Mouse (Mus musculus) cortical plate, adult 2 months (tissue): ENCODE results near the gene Atg9b. TPM values are rescaled to one million over a fixed set of nuclear protein-coding genes. Genes with fewer than 3 reads are reported as not detected.

ENCODE experiments used
- H3K27ac ChIP-seq: fragments of 200-500 bp; 2 replicates; pipeline ENCODE4 v1.5.1; 2012; ENCODE audit warnings: low read length, control low read depth, inconsistent platforms; ENCODE audit not compliant: insufficient read depth
- H3K4me1 ChIP-seq: fragments of 200-500 bp; 2 replicates; pipeline ENCODE4 v1.6.1; 2011; ENCODE audit warnings: low read length; ENCODE audit not compliant: control insufficient read depth, insufficient read depth
- H3K4me3 ChIP-seq: fragments of 200-500 bp; 2 replicates; pipeline ENCODE4 v1.5.1; 2011; ENCODE audit warnings: mild to moderate bottlenecking, low read length, control low read depth; ENCODE audit not compliant: insufficient read depth
- CTCF ChIP-seq: fragments of 200-500 bp; IDR thresholded peaks from 2 replicates; pipeline ENCODE4 v1.5.1; 2011; ENCODE audit warnings: mild to moderate bottlenecking, control low read depth, low read length; ENCODE audit not compliant: insufficient read depth; ENCODE audit errors: extremely low read depth
- POLR2A ChIP-seq: fragments of 200-500 bp; IDR thresholded peaks from 2 replicates; pipeline ENCODE4 v1.6.1; 2011; ENCODE audit warnings: mild to moderate bottlenecking, low read length, control low read depth; ENCODE audit not compliant: insufficient read depth; ENCODE audit errors: extremely low read depth
- polyA plus RNA-seq: library from polyadenylated mRNA; depleted of rRNA; stranded (reverse); fragments of >200 nt; gene quantifications from 2 replicates; pipeline ENCODE4 v1.2.3, GENCODE M21; 2012; rRNA removed

The Atg9b gene
- polyA plus RNA-seq, 1 experiment, result 4.1 TPM

DNA sequence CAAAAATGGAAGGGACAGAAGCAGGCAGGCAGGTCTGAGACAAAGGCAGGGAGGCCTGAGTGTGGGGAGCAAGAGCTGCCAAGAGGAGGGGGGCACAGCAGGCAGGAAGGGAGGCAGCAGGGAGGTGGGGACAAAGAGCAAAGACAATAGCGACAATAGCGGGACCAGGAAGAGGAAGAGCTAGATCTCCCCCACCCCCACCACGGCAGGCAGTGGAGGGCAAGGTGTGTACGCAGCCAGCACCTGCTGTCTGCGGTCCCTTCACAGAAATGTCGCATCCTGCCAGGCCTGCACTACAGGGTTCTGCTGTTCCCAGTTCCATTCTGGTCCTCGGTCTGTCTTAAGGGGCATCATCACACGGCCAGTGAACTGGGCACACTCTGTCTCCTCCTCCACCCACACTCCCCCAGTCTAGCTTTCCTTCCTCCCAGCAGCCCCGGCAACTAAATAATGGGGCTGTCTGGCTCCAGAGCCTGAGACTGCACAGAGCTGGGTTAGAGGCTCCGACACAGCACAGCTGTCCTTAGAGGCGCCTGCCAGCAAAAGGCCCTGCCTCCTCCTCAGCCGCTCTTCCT, 47.4 kb downstream of the Atg9b start:
- TF ChIP-seq CTCF (no peak), POLR2A (no peak)
- 0 out of 2 replicates have a peak, but pooled peaks cover 2% of the 10 kb centered on the region for H3K4me1 ChIP-seq
- no peak overlapping the region for H3K27ac ChIP-seq
- no peak overlapping the region for H3K4me3 ChIP-seq

DNA sequence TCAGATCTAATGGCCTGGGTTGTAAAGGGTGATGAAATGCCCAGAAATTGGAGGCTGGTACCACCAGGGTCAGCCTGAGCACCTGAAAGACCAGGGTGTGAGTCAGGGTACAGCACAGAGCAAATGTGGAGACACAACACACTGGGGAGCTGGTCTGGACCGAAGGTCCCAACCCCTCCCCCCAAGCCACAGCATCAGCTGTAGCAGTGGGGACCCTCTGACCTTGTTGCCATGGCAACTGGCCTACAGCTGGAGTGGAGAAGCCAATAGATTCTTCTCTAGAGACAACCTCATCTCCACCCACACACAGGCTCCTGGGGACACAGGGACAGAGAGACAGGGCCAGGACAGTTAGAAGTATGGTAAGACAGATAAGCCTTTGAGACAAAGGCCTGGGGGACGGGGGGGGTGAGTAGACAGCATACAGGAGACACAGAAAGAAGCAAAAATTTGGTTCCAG, 47.9 kb downstream of the Atg9b start:
- TF ChIP-seq POLR2A (no peak), CTCF (no peak)
- Histone ChIP-seq H3K27ac (no peak overlapping the region), H3K4me1 (0 out of 2 replicates have a peak, but pooled peaks cover 2% of the 10 kb centered on the region), H3K4me3 (no peak overlapping the region)

DNA sequence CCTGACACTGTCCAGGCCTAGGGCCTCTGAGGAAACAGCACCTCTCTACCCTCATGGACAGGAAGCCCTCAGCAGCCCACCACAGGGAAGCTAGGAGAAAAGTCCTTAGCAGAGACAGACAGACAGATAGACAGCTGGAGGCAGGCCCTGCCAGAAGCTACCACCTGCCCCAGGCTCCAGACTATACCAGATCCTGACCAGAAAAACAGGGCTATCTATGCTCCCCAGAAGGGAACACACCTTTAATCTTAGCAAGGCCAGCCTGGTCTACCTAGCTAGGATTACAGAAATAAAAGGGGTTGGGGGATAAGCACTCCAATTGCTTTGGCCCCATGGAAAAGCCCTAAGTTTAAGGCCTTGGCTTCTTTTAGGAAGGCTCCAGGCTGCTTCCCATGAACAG, 48.6 kb downstream of the Atg9b start:
- no peak for TF ChIP-seq POLR2A
- H3K4me1 ChIP-seq, result no peaks in the 10 kb centered on the region
- no peak overlapping the region for H3K4me3 ChIP-seq
- H3K27ac ChIP-seq, result no peak overlapping the region

DNA sequence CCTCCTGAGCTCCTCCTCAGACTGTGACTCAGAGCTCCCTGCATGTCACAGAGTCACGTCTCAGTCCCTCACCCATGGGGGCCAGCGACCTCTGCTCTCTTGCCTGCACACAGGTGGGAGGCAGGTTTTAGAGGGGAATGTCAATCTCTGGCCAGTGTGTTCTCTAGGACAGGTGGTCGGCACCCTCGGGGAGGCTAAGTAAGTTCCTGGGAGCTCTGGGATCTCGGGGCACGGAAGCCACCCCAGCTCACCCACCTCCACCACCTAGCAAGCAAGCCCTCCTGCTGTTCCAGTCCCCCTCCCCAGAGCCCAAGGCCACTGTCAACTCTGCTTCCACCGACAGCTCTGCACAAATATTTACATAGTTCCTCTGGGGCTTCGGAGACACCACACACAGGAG, 49.0 kb downstream of the Atg9b start:
- no peak overlapping the region for H3K4me3 ChIP-seq
- no peak overlapping the region for H3K27ac ChIP-seq
- no peaks in the 10 kb centered on the region for H3K4me1 ChIP-seq
- TF ChIP-seq POLR2A (no peak), CTCF (no peak)

DNA sequence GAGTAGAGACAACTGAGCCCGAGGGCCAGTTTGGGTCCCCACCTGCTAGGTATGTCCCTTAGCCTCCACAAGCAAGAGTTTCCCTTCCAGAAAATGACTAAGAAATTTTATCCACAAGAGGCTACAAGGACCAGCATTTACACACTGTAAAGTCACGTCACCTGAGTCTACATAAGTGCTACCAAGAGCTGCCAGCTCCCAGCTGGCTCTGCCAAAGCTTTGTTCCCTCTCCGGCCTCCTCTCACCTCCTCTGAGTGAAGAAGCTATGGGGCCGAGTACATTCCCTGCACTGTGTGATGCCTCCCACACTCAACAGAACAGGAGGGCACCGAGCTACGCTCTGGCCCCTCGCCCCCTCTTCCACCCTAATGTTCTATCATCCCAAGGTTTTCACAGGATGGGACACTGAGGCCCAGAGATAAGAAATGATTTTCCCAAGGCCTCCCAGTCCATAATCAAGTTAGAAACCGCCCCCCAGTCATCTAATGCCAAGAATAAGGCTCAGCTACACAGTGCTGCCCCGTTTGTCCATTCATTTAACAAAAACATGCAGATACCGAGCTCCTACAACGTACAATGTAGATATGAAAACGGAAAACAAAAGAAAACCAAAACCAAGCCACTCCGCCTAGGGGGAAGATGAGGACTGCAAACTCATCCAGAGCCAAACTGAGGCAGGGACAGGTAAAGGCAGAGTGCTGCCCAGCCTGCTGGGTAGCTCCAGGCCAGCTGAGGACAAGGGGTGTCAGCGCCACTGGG, 49.6 kb downstream of the Atg9b start:
- Histone ChIP-seq H3K4me1 (no peaks in the 10 kb centered on the region), H3K27ac (no peak overlapping the region), H3K4me3 (no peak overlapping the region)
- TF ChIP-seq CTCF (no peak), POLR2A (no peak)

DNA sequence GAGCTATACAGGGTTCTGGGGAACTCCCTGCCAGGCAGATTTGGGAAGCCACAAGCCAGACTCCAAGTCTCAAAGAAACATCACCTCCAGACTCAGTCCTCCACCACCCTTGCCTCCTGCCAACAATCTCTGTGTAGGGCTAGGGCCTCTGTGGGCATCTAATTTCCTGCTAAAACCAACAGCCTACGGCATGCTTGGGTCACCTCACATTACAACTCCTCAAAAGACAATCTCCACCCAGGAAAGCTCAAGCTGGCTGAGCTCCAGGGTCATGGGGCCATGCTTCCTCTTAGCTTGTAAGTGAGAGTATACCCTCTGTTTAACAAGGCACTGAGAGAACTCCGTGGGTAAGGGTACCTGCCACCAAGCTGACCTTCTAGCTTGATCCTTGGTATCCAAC, 54.1 kb downstream of the Atg9b start:
- Histone ChIP-seq H3K4me1 (no peaks in the 10 kb centered on the region), H3K27ac (no peak overlapping the region), H3K4me3 (no peak overlapping the region)
- TF ChIP-seq CTCF, result no peak
- no peak for TF ChIP-seq POLR2A

DNA sequence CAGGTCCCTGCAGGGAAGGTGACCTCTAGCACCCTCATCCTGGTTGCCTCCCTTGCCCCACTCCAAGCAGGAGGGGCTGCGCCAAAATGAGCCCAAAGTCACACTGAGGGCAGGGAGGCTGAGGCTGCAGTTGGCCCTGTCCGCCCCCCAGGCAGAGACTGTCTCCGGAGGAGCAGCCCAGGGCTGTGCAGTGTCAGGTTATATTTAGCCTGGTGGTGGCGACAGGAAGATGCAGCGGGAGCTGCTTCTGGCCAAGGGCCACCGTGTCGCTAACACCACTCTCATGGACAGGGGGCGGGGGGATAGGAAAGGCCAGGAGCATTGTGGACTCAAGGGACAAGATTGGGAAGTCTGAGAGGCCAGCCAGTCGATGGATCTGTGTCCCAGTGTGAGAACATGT, 54.6 kb downstream of the Atg9b start:
- H3K4me1 ChIP-seq, result no peaks in the 10 kb centered on the region
- TF ChIP-seq CTCF (no peak), POLR2A (no peak)
- H3K4me3 ChIP-seq, result no peak overlapping the region
- H3K27ac ChIP-seq, result no peak overlapping the region

DNA sequence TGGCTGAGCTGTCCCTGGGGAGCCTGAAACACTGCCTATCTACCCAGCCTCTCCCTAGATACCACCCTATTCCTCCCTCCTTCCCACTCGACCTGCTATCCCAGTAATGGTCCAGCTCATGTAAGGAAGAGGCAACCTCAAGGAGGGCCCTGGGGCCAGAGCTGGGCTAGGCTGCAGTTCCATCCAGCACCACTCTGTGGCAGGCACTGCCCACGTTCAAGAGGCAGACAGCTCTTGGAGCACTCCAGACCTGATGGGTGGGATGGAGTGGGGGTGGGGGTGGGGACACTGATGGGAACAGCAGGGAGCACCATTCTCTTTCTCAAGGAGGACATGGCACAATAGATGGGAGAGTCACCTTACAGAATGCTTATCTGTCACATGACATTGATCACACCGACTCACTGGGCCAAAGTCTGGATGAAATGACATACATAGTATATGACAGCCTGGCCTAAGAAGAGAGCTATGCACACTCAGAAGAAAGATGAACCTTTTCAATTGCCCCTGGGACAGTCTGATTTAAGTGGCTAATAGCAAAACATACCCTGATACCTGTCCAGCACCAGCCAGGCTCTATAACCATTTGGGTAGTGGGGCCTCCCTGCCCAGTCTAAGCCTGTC, 55.9 kb downstream of the Atg9b start:
- Histone ChIP-seq H3K27ac (no peak overlapping the region), H3K4me1 (no peaks in the 10 kb centered on the region), H3K4me3 (no peak overlapping the region)
- no peak for TF ChIP-seq POLR2A
- peak; percentile 86 for TF ChIP-seq CTCF

DNA sequence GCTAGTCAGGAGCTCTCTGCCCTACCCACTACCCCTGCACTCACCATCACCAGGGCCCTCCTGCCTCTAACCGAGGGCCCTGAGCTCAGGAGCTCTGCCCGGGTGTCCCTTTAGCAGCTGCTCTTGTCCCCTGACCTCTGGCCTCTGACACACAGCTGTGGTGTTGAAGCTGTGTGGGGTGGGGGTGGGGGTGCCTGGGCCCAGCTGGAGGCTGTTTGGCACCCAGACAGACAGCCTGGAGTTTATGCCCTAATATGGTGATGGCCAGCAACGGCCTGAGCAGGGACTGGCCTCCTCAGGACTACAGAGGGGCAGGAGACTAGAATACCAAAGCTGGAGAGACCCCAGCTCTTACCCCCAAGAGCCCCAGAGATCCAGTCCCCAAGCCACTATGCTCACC, 57.2 kb downstream of the Atg9b start:
- TF ChIP-seq POLR2A (no peak), CTCF (no peak)
- Histone ChIP-seq H3K4me3 (no peak overlapping the region), H3K4me1 (no peaks in the 10 kb centered on the region), H3K27ac (no peak overlapping the region)

Other genes with a start within 250 kb of the Atg9b start
- 9.3 and 10.5 TPM in 2 replicates for gene Nupl2, start 227.2 kb downstream of the Atg9b start, polyA plus RNA-seq
- gene Kcnh2, start 40.5 kb downstream of the Atg9b start, polyA plus RNA-seq, result 27.3 and 29.4 TPM in 2 replicates
- gene Nos3, start 27.3 kb downstream of the Atg9b start, polyA plus RNA-seq, result 9.6 and 10.4 TPM in 2 replicates
- 54.8 and 57.3 TPM in 2 replicates for gene Abcb8, start 1.5 kb upstream of the Atg9b start, polyA plus RNA-seq
- gene Asic3, start 21.2 kb upstream of the Atg9b start, polyA plus RNA-seq, result 0.44 and 0.70 TPM in 2 replicates
- gene Cdk5, start 31.4 kb upstream of the Atg9b start, polyA plus RNA-seq, result 232 TPM in 2 replicates
- 36.5 and 39.9 TPM in 2 replicates for gene Slc4a2, start 31.7 kb upstream of the Atg9b start, polyA plus RNA-seq
- gene Fastk, start 53.1 kb upstream of the Atg9b start, polyA plus RNA-seq, result 237 and 255 TPM in 2 replicates
- 48.7 and 49.0 TPM in 2 replicates for gene Tmub1, start 55.7 kb upstream of the Atg9b start, polyA plus RNA-seq
- 438 and 458 TPM in 2 replicates for gene Agap3, start 60.0 kb upstream of the Atg9b start, polyA plus RNA-seq
- gene Gbx1, start 135.1 kb upstream of the Atg9b start, polyA plus RNA-seq, result 0.04 and 0.06 TPM in 2 replicates
- 0.40 and 0.42 TPM in 2 replicates for gene Asb10, start 148.8 kb upstream of the Atg9b start, polyA plus RNA-seq
- 0.04 and 0.11 TPM in 2 replicates for gene 4931409K22Rik, start 164.7 kb upstream of the Atg9b start, polyA plus RNA-seq
- gene Abcf2, start 185.3 kb upstream of the Atg9b start, polyA plus RNA-seq, result 83.6 and 87.1 TPM in 2 replicates
- gene Chpf2, start 194.6 kb upstream of the Atg9b start, polyA plus RNA-seq, result 55.1 and 62.2 TPM in 2 replicates
- 97.8 and 97.9 TPM in 2 replicates for gene Smarcd3, start 232.3 kb upstream of the Atg9b start, polyA plus RNA-seq